ENCODE assay signal across 8 mouse cellular contexts in the genomic region with DNA sequence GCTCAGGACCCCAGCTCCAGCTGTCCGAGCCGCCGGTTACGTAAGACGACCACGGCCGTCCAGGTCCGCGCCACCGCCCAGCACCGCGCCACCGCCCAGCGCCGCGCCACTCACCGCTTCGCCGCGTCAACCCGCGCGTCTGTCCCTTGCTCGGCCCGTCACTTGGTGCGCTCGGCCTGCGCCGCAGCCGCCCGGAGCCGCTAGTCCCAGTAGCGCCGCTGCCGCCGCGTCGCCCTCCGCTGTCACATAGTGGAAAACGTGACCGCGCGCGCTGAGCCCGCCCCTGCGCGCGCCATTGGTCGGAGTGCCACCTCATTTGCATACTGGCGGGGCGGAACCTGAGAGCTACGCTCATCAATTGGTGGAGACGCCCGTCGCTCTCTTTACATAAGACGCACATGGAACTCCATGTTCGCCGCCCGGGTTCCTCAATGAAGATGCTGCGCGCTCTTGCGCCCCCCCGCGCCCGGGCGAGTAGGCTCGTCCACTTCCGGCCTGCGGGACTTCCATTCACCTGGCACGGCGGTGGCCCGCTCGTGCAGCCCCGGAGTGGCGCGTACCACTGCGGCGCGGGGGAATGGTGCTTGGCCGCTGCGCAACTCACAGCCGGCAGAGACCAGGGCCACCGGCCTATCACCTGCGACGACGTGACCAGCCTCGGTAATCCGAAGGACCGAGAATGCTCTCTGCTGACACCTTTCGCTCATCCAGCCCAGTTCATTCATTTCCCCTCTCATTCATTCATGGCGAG. TPM values are rescaled to one million over a fixed set of nuclear protein-coding genes. Genes with fewer than 3 reads are reported as not detected.
DNase-seq lines count a peak whose midpoint lies in the region; ATAC-seq and TF ChIP-seq lines count a peak whose summit lies in the region.

A gene (minus strand): TSS at position 266 of the 751 bp plus-strand sequence.

- WGBS in heart, embryonic 13.5 days: under 1% methylated on average over 91 of the region's 91 CpGs
- WGBS in kidney, postnatal 0 days: under 1% methylated on average over 91 of the region's 91 CpGs
- under 1% methylated on average over 91 of the region's 91 CpGs for WGBS in liver, embryonic 11.5 days

- peak within 1 kb of the TSS; percentile 88 for H3K9ac ChIP-seq in heart, embryonic 13.5 days
- peak within 1 kb of the TSS; percentile 80 for H3K9ac ChIP-seq in kidney, postnatal 0 days (ENCODE audit: low read depth, low read length)
- peak within 1 kb of the TSS; percentile 76 for H3K9ac ChIP-seq in liver, embryonic 11.5 days (ENCODE audit: low read depth, low read length)

- ATAC-seq in CD4-positive, CD25-positive, alpha-beta regulatory T cell, adult 4 months: peak; percentile 95
- ATAC-seq in erythroid progenitor cell, adult 5-6 weeks (replicated peaks; ENCODE audit: low FRiP score, poor library complexity, severe bottlenecking): peak; percentile 95
- peak; percentile 92 for ATAC-seq in heart, embryonic 13.5 days (ENCODE audit: extremely low read depth, insufficient number of reproducible peaks, low FRiP score, low TSS enrichment)
- peak; percentile 91 for ATAC-seq in kidney, postnatal 0 days (replicated peaks; ENCODE audit: low FRiP score, low read depth)
- ATAC-seq in liver, embryonic 11.5 days (replicated peaks; ENCODE audit: low FRiP score): peak; percentile 97

- H3K27me3 ChIP-seq in heart, embryonic 13.5 days (replicated peaks): no peaks in the 10 kb centered on the region
- H3K27me3 ChIP-seq in kidney, postnatal 0 days (ENCODE audit: insufficient read depth, low read length): no peaks in the 10 kb centered on the region
- no peaks in the 10 kb centered on the region for H3K27me3 ChIP-seq in liver, embryonic 11.5 days (replicated peaks; ENCODE audit: control insufficient read depth, insufficient read depth, low read length)
- H3K27me3 ChIP-seq in myocyte (ENCODE audit: control insufficient read depth, insufficient read depth, insufficient read length): no peaks in the 10 kb centered on the region

- H3K4me2 ChIP-seq in heart, embryonic 13.5 days: peak within 1 kb of the TSS; percentile 92
- peak within 1 kb of the TSS; percentile 85 for H3K4me2 ChIP-seq in kidney, postnatal 0 days (ENCODE audit: low read length)
- peak within 1 kb of the TSS; percentile 98 for H3K4me2 ChIP-seq in liver, embryonic 11.5 days
- H3K4me2 ChIP-seq in myocyte (ENCODE audit: low read depth): peak within 1 kb of the TSS; percentile 93

- no peaks in the 10 kb centered on the region for H3K9me3 ChIP-seq in heart, embryonic 13.5 days
- H3K9me3 ChIP-seq in kidney, postnatal 0 days (replicated peaks; ENCODE audit: low read length): no peaks in the 10 kb centered on the region
- no peaks in the 10 kb centered on the region for H3K9me3 ChIP-seq in liver, embryonic 11.5 days (ENCODE audit: control insufficient read depth, low read length)

- peak; percentile 58 for TF ChIP-seq POLR2A in myocyte (IDR thresholded peaks at IDR 0.05; ENCODE audit: insufficient read length, low read depth)

- TF ChIP-seq CTCF in kidney, postnatal 0 days (IDR thresholded peaks at IDR 0.05; ENCODE audit: low read depth): peak; percentile 53

- H3ac ChIP-seq in myocyte (ENCODE audit: control insufficient read depth, insufficient read length): peak within 1 kb of the TSS; percentile 57

- peaks cover 24% of the 10 kb centered on the region for H3K4me1 ChIP-seq in brown adipose tissue, adult 24 weeks (ENCODE audit: control insufficient read depth, insufficient read depth, insufficient read length, low read length)
- peaks cover 59% of the 10 kb centered on the region for H3K4me1 ChIP-seq in heart, embryonic 13.5 days
- H3K4me1 ChIP-seq in kidney, postnatal 0 days (replicated peaks; ENCODE audit: insufficient read depth, low read length): peaks cover 47% of the 10 kb centered on the region
- peaks cover 45% of the 10 kb centered on the region for H3K4me1 ChIP-seq in liver, embryonic 11.5 days (replicated peaks; ENCODE audit: control insufficient read depth, insufficient read depth, low read length)

- H3K36me3 ChIP-seq in heart, embryonic 13.5 days: no peaks in the 10 kb centered on the region
- H3K36me3 ChIP-seq in kidney, postnatal 0 days (ENCODE audit: insufficient read depth, low read length): no peaks in the 10 kb centered on the region
- H3K36me3 ChIP-seq in liver, embryonic 11.5 days (ENCODE audit: control insufficient read depth, insufficient read depth, low read length): no peaks in the 10 kb centered on the region
- H3K36me3 ChIP-seq in myocyte (ENCODE audit: control insufficient read depth, insufficient read depth): no peaks in the 10 kb centered on the region

- peak within 1 kb of the TSS; percentile 72 for H3K4me3 ChIP-seq in brown adipose tissue, adult 24 weeks (ENCODE audit: insufficient read depth, low read depth, low read length)
- peak within 1 kb of the TSS; percentile 81 for H3K4me3 ChIP-seq in heart, embryonic 13.5 days
- peak within 1 kb of the TSS; percentile 69 for H3K4me3 ChIP-seq in kidney, postnatal 0 days (replicated peaks; ENCODE audit: low read depth, low read length)
- peak within 1 kb of the TSS; percentile 78 for H3K4me3 ChIP-seq in liver, embryonic 11.5 days (ENCODE audit: low read depth, low read length)
- peak within 1 kb of the TSS; percentile 40 for H3K4me3 ChIP-seq in myocyte

- peaks cover 27% of the 10 kb centered on the region for H3K79me2 ChIP-seq in myocyte (ENCODE audit: control insufficient read depth, insufficient read depth)

- peak; percentile 99 for DNase-seq in kidney, postnatal 0 days (ENCODE audit: low spot score)
- peak; percentile 99 for DNase-seq in liver, embryonic 11.5 days (ENCODE audit: low spot score)
- peak; percentile 99 for DNase-seq in spleen, postnatal 4 days (ENCODE audit: low spot score in 2 of 2)

- peak within 1 kb of the TSS; percentile 90 for H3K27ac ChIP-seq in brown adipose tissue, adult 24 weeks (replicated peaks; ENCODE audit: low read depth, low read length)
- H3K27ac ChIP-seq in heart, embryonic 13.5 days (replicated peaks): peak within 1 kb of the TSS; percentile 58
- H3K27ac ChIP-seq in kidney, postnatal 0 days: peak within 1 kb of the TSS; percentile 75
- peak within 1 kb of the TSS; percentile 62 for H3K27ac ChIP-seq in liver, embryonic 11.5 days (ENCODE audit: low read depth, low read length)

TF ChIP-seq in myocyte, 11 proteins besides CTCF, POLR2A, EP300 and RAD21:
- peak; percentile 46 for TF ChIP-seq POLR2AphosphoS2 (IDR thresholded peaks at IDR 0.05; ENCODE audit: insufficient read length, low read depth)
- TF ChIP-seq SRF (IDR thresholded peaks at IDR 0.05; ENCODE audit: control insufficient read depth, insufficient read length, low read depth): no peak
- peak in 2 of 3 experiments; percentile 30 to 70 for TF ChIP-seq MYOD1 (IDR thresholded peaks at IDR 0.05; ENCODE audit: control insufficient read depth in 1 of 3, insufficient read length in 2 of 3, low read depth in 2 of 3)
- TF ChIP-seq MYOG (IDR thresholded peaks at IDR 0.05; ENCODE audit: control insufficient read depth in 1 of 3, insufficient read depth in 1 of 3, insufficient read length in 2 of 3, low read depth in 2 of 3): peak in 2 of 3 experiments; percentile 65 to 67
- TF ChIP-seq MAX (IDR thresholded peaks at IDR 0.05; ENCODE audit: low read depth): peak; percentile 94
- no peak for TF ChIP-seq TCF12 (IDR thresholded peaks at IDR 0.05; ENCODE audit: insufficient read depth, poor library complexity, severe bottlenecking)

RNA-seq across cellular contexts. Expression of the gene that starts here (rescaled TPM):
- polyA plus RNA-seq in CD4-positive, CD25-positive, alpha-beta regulatory T cell, adult 4 months (2017; shearing (Covaris generic)): 1 to 10 TPM; 1.9 to 2.1 TPM
- 1.6 and 6.7 TPM in 2 replicates for polyA plus RNA-seq in brown adipose tissue, adult 24 weeks (2012; ENCODE audit: insufficient read depth, insufficient read length, missing spikeins)
- 0.72 and 1.3 TPM in 2 replicates for total RNA-seq in erythroid progenitor cell, adult 5-6 weeks (2015; ENCODE audit: low replicate concordance)
- total RNA-seq in erythroid progenitor cell, adult 5-6 weeks (2017; ENCODE audit: low replicate concordance): 0.45 and 0.90 TPM in 2 replicates
- 2.7 and 3.1 TPM in 2 replicates for polyA plus RNA-seq in heart, embryonic 13.5 days (2015; fragmentation: Nextera tagmentation; extraction: Ambion mirVana)
- 2.3 and 2.7 TPM in 2 replicates for polyA plus RNA-seq in kidney, postnatal 0 days (2015; fragmentation: Nextera tagmentation; extraction: Ambion mirVana)
- polyA plus RNA-seq in liver, embryonic 11.5 days (2014; fragmentation: Nextera tagmentation; extraction: Ambion mirVana): 4.5 and 6.8 TPM in 2 replicates
- 1.8 TPM for polyA plus RNA-seq in myocyte (2012; fragmentation: generic; extraction: Trizol)

Comparison
In these comparisons a context has a peak if more than half of its experiments do, and no peak if none do; other contexts are left out.
1. Peak in every context shown above with its lines: DNase-seq, ATAC-seq, H3K4me3 ChIP-seq and H3K27ac ChIP-seq.